In the genomic region with DNA sequence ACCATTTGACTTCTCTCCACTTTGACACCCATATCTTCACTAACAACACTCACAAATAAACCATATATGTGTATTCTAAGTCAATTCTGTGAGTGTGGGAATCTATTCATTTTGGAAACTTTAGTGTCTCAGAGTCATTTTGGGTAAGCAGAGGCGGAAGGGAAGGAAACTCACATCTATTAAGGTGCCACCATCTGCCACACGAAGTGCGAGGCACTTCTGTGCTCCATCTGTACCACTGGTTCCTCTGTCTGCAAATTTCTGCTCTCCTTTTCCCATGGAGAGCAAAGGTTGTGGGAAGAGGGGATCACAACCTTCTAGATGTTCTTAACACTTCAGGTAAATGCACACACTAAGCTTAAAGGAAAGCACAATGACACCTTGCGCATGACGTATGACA, we compare ENCODE assay signal across 10 mouse cellular contexts. TPM values are rescaled to one million over a fixed set of nuclear protein-coding genes. Genes with fewer than 3 reads are reported as not detected.
"Had no signal": no experiment of that assay in that cellular context is flagged by ENCODE, and none has a peak within 500 bp of the region (broad histone marks: within the 10 kb centered on the region; RNA-seq: fewer than 3 reads in every experiment).

No protein-coding gene starts in this region.

- ATAC-seq: liver, embryonic 12.5 days; midbrain, embryonic 15.5 days had no signal

- DNase-seq: kidney, adult 11 months; kidney, adult 9 months; kidney, postnatal 4 days; lung, embryonic 14.5 days; lung, postnatal 10 days; lung, postnatal 4 days; thymus, postnatal 4 days had no signal

RNA-seq across cellular contexts. Expression of a gene that starts 46.2 kb away (rescaled TPM):
- total RNA-seq: neutrophil, adult 5-6 weeks had no signal
